Mouse (Mus musculus): ENCODE measurements around the gene Evi2b.

Gene Evi2b

DNA sequence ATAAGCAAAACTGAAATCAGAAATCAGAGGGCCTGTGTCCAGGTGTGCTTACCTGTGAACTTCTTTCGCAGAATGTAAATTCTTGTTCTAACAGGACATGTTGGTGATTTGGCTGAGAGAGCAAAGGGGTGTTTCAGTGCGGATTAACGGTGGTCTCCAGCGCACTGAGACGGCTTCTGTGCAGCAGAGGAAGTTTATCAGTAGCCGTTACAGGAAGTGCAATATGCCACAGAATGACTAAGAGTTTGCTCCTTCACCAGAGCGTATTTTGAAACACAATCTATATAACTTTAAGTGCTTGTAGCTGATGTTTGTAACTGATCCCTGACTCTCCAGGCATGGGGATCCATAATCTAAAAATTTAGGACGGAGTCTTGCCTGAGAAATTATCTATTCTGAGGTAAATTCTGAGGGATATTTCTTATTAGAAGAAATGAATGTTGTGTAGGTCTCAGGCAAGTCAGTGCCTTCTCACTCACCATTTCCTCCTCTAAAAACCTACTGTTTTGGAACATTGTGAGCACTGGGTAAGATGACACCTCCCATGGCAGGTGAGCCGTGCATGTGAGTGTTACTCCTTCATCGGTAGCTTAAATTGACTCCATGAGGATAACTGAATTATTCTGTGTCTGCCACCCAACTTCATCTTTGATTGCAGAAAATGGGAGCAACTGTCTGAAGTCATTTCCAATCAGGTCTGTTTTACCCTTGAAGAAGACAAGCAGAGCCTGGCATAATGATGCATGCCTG, at the start of gene Evi2b:
TSS of gene Evi2b (minus strand) at position 203 of the 750 bp plus-strand sequence.
- DNase-seq (ENCODE audit: low read depth, low spot score) = no peak

DNA sequence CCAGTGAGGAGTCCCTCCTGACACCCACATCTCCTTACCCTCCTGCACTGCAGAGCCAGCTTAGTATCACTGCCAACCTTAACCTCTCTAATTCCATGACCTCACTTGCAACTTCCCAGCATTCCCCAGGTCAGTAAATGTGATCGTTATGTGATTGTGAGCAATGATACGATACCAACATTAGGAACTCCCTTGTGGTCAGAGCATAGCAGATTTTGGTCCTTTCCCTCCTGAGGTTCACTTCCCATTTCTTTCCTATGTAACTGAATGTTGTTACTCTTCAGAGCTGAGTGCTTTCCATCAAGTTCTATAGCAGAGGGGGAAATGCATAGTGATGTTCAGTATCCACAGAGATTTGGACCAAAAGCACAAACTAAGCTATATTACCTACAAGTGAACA, 46.8 kb upstream of the Evi2b start:
- no peak for DNase-seq (ENCODE audit: low read depth, low spot score)

DNA sequence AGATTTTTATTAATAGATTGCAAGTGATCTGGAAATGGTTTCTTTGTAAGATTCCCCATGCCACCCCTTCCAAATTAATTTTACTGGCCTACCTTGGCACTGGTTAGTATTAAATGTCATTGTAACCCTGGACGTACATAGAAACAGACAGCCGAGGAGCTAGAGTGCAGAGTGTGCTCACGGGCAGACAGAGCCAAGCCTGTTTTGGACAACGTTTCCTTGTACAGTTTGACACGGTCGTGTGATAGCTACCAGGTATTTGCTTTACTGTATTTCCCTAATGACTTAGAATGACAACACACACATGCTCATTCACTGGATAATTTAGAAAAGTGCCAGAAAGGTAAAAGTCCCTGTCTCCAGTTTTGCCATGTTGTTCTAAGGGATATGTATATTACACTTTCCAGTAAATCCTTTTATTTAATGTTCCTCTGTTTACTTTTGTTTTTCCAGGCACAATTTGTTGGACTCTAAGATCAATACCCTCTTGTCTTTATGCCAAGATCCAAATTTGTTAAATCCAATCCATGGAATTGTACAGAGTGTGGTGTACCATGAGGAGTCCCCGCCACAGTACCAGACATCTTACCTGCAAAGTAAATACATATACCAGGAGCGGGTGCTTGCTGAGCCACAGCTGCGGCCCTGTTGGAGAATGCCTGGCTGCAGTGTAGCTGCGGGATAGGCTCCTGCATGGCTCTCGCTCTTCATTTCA, 44.8 kb upstream of the Evi2b start:
- no peak for DNase-seq (ENCODE audit: low read depth, low spot score)

DNA sequence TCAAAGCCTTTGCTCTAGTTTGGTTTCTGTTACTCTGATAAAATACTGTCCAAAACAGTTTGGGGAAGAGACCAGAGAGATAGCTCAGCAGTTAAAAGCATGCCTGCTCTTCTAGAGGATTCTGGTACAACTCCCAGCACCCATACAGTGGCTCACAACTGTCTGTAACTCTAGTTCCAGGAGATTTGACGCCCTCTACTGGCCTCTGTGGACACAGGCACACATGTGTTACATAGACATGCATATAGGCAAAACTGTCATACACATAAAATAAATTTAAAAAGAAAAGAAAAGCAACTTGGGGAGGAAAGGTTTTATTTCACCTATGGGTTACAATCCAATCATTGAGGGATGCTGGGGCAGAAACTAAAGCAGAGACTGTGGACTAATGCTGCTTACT, 43.4 kb upstream of the Evi2b start:
- DNase-seq (ENCODE audit: low read depth, low spot score) = no peak

DNA sequence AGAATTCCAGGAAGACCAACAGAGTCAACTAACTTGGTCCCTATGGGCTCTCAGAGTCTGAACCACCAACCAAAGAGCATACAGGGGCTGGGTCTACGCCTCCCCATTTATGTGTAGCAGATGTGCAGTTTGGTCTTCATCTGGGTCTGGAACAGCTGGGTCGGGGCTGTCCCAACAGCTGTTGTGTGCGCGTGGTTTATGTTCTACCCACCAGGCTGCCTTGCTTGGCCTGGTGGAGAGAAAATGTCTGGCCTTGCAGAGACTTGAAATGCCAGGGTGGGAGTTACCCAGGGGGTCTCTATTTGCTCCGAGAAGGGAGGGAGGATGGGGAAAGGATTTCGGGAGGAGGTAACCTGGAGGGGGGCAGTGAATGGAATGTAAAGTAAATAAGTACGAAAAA, 39.9 kb upstream of the Evi2b start:
- DNase-seq (ENCODE audit: low read depth, low spot score) = no peak

DNA sequence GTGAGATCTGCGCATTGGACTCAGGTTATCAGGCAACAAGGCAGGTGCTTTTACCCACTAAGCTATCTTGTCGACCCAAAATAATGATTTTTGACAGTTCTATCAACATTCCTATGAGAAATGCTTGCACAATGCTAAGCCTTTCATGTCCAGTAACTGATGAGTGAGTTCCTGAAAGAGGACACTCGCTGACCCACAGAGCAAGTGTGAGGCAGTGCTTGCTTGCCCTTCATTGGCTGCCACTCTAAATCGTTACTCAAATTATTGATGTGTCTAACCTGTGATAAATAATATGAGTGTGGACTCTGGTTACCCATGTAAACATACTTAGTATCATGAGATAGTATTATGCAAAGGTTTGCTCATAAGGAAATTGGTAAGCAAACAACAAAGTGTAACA, 37.0 kb upstream of the Evi2b start:
- DNase-seq (ENCODE audit: low read depth, low spot score) = no peak

DNA sequence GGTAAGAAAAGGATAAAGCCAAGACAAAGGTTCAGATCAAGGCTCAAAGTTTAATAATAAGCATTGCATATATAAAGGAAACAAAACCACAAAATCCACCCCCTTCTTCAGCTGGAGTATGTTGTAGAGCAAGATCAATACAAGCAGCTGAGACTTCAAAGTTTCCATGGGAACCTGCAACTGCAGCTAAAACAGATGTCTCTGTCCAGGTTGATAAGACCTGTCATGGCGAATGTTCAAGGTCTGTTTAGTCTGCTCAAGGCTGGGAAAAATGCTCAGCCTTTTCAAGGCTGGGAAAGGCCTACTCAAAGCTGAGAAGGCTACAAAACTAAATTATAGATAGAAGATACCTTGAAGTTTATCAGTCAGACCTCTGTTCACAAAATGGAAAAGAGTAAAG, 29.1 kb upstream of the Evi2b start:
- no peak for DNase-seq (ENCODE audit: low read depth, low spot score)

DNA sequence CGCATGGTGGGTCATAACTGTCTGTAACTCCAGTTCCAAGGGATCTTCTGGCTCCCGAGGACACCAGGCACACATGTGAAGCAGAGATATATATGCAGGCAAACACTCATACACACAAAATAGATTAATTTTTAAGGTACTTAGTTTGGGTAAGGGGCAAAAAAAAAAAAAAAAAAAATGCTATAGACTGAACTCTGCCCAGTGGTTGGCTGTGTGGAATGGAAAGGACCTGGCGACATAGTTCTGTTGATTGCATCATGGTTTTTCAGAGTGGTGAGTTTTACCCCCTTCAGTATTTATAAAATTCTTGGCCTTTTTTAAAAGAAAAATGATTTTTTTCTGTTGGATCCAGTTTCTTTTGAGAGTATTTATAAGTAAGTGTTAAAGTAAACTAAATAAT, 12.7 kb upstream of the Evi2b start:
- DNase-seq (ENCODE audit: low read depth, low spot score) = no peak

DNA sequence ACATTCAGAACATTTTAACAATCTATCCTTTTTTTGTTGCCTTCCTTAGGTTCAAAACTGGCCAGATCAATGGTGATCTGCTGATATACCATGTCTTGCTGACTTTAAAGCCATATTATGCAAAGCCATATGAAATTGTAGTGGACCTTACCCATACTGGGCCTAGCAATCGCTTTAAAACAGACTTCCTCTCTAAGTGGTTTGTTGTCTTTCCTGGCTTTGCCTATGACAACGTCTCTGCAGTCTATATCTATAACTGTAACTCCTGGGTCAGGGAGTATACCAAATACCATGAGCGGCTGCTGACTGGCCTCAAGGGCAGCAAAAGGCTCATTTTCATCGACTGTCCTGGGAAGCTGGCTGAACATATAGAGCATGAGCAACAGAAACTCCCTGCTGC, 12.0 kb upstream of the Evi2b start:
- DNase-seq (ENCODE audit: low read depth, low spot score) = no peak

DNA sequence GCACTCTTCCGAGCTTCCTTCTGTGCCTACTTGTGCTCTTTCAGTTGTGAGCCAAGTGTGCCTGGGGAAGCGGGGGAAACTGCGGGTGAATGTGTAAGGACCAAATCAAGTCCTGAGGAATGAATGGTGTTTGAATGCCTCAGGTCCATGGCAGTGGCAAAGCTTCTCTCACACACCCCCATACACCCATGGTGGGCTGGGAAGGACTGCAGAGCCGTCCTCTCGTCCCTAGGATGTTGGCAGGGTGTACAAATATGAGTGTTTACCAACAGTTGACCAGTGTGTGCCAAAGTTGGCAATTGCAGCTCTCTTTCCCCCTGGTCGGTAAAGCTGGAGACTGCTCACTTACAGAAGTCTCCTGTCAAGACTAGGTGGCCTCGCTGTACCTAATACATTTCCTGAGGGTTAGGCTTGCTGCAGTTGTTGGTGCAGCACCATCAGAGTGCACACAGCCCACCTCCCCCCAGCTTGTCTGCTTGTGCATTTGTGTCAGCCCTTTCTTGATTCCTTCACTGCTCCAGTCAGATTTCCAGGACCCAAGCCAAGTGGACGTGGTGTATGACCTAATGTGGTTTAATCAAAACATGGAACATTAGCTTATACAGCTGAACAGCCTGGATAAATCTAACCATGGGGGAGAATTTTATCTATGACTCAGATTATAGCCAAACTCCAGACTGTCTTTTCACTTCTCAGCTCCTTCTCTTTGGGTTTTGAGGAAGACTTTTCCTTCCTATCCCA, 10.6 kb upstream of the Evi2b start:
- DNase-seq (ENCODE audit: low read depth, low spot score) = no peak

DNA sequence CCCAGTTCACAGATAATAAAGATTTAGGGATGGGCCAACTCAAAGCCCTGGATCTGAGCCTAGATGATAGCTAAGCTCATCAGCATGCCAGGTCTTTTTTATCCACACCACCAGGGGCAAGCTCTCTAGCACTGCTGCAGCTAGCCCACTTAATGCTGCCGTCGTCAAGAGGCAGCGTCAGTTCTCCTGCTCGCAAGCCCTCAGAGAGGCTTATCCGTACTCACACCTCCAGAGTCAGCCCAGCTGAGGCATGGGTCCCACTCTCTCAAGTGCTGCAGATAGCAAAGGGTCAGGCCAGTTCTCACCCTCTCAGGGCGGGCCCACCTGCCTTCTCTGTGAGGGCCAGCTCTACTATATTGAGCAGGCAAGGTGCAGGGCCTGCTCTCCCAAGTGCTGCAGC, 9.7 kb upstream of the Evi2b start:
- no peak for DNase-seq (ENCODE audit: low read depth, low spot score)

DNA sequence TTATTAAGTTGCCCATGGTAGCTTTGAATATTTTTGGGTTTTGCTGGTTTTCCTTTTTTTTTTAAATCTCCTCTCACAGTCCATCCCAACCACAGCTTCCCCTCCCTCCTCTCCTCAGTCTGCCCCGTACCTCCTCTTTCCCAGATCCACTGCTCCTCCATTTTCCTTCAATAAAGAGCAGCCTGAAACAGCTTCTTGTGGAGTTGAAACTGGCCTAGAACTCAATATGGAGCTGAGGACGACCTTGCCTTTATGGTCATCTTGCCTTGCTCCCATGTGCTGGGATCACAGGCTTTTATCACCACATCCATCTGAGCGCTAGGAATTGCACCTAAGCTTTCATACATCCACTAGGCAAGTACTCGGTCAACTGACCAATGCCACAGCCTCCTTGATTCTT, 7.9 kb upstream of the Evi2b start:
- no peak for DNase-seq (ENCODE audit: low read depth, low spot score)

DNA sequence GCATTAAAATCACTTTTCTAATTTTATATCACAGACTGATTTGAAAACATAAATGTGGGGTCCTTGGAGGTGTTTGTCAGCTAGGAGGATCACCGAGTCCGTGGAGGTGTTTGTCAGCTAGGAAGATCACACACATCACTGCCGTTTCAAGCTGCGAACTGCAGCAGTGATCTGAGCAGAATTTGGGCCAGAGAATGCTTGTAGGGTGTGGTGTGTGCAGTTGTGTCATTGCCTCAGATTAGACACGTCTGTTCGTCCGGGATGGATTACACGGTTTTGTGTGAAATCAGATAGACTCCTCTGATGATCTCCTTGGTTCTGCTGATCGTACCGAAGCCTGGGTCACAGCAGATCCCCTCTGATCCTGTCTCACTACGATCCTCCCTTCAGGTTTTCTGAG, 7.2 kb upstream of the Evi2b start:
- DNase-seq (ENCODE audit: low read depth, low spot score) = no peak

DNA sequence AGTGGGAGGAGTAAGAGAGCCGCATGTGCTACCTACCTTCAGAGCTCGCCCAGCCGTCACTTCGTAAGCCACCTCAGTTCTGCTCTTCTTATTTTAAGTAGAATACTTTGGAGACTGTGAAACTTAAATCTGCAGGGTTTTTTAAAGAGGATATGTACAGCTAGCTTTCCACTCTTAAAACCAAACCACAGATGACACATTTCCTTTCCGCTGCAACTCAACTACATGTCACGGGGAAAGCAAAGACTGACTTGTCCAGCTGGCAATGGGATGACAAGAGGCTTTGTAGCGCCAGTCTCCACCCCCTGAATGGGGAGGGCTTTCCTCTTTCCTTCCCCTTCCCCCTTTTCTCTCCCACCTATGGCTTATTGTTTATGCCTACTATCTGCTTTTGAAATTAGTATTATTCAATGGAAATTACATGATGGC, 6.8 kb upstream of the Evi2b start, which contains the start of the genes Evi2 and Evi2a:
TSS of gene Evi2 (minus strand) at position 257 of the 429 bp plus-strand sequence.
TSS of gene Evi2a (minus strand) at position 277 of the 429 bp plus-strand sequence.
- no peak for DNase-seq (ENCODE audit: low read depth, low spot score)

DNA sequence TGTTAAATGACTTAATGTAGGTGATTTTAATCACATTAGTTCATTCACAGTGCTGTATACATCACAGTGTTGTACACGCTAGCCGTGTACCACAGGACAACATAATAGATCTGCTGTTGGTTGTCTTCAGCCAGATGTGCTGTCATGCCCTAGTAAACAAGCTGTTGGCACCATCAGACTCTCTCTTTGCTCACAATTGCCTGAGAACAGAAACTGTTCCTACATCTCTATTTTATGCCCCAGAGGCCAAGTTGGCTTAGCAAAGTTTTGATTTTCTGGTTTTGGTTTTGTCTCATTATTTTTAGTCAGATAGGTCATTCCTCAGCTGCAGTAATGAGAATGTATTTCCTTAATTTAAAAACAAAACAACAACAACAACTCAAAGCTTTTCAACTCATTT, 6.2 kb upstream of the Evi2b start:
- no peak for DNase-seq (ENCODE audit: low read depth, low spot score)

DNA sequence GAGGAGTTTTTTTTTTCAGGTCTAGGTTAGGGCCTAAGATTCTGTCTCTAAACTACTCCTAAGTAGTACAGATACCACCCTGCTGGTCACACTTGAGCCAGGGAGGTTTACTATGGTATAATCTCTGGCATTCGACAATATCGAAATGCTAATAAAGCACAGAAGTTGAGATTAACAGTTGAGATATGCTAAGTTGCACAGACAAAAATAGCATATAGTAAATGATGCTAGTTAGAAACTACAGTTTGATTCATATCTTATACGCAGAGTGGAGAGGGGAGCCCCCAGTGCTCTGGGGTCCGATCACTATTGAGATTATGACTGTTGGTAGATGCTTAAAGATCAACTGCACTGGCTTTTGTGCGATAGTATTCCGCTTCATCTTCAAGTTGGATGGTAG, 5.7 kb upstream of the Evi2b start:
- no peak for DNase-seq (ENCODE audit: low read depth, low spot score)

DNA sequence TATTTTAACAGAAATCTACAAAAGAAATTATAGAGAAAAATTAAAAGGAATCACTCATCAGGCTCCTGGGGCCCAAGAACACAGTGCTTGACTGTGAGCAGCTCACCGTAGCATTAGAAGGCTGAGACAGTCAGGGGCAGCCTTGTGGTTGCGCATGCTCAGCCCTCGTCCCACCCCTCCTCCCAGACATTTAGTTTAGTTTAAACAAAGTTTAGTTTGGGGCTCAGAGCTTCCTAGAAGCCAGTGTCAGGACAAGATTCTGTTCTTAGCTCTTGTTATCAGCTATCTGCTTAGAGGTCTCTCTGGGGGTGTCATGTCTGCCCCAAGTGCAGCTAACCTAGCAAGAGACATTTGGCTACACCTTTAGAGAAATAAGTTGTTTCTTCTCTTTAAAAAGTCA, 5.0 kb upstream of the Evi2b start:
- DNase-seq (ENCODE audit: low read depth, low spot score) = no peak

DNA sequence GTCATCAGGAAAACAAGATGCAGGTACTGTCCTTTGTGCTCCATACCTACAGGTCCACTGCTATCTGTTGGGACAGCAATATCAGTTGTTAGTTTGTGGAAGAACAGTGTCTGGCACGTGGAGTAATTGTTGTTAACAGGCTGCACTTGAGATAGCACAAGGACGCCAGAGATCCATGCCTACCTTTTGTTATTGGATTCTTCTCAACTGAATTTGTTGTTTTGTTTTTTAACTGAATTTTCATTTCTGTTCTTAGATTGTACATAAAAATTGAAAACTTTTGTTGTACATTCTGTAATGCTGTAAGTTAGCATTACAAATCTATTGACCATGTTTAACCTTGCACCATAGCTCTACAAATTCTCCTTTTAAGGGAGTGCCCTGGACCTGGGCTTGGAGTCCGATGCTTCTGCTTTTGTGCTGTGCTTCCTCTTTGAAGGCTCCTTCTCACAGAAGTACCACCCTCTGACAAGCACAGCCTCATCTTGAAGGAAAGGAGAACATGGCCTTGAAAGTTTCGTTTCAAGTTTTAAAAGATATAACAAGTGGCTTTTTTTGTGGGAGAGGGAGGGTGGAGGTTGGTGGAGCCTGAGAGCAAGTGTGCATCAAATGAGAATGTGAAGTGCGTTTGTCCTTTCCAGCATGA, 4.3 kb upstream of the Evi2b start:
- no peak for DNase-seq (ENCODE audit: low read depth, low spot score)

DNA sequence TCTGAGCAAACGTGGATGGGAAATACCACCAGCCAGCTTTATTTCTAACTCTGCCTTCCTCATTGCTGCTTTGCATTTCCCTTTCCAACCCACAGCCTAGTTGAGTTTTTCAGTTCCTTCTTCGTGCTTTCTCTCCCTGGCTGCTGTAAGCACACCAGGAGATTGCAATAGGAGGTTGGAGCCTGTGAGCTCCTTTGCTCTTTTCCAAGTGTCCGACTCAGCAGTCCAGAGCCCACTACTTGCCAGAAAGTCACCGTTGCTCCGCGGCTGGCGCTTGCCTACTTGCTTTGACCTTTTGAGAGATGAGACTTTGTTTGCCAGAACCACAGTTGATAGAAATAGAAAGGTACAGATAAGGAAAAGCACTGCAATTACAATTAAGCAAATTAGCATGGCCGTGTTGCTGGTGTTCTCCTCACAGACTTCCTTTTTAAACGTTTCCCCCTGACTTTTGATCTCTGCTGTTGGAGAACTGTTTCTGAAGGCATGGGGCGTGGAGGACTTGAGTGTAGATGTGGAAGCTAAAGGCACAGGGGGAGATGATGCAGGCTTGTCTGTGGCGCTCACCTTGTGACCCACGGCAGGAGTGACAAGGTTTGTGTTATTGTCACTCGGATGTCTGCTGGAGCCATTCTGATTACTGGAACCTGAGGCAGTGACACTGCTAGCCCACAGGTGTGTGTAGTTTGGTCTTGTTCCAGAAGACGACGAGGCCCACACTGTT, 3.6 kb upstream of the Evi2b start:
- DNase-seq (ENCODE audit: low read depth, low spot score) = no peak

DNA sequence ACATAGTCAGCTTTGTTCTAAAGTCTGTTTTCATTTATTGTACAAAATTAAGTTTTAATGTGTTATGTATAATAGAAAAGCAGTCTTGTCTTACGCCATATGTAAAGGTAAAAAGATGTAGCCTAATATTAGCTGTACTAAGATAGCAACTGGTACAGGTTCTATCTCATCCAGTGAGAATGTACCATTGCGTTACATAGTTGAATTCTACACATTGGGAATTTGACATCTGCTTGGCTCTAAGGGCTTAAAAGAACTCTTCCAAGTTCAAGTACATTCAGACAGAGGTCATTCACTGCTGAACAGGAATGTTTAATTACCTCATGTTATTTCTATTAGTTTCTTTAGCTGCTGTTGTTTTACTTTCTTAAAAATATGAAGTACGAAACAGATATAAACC, 3.0 kb upstream of the Evi2b start:
- no peak for DNase-seq (ENCODE audit: low read depth, low spot score)

DNA sequence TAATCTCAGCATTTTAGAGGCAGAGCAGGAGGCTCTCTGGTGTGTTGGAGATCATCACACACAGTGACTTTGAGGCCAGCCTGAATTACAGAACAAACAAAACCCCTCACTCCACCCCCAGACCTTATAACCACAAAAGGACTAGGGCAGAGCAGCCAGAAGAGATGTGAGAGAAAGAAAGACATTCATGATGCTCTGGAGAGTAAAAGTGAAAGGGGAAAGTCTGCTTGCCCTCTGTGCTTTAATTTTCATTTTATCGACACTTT, 681 bp upstream of the Evi2b start:
- no peak for DNase-seq (ENCODE audit: low read depth, low spot score)

DNA sequence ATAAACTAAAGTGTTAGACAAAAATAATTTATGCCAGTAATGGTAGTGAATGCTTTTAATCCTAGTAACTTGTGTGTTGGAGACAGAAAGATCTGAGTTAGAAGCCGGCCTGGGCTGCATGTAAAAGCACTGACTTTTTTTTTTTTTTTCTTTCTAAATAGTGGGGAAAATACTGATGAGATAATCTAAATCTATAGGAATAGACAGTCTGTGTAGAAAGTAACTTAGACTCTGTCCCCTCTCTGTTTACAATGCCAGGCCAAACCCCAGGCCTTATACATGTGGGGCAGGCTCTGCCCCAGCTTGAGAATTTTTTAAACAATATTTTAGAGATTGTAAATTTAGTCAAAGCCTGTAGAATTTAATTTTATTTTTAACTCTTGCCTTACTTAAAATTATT, 618 bp downstream of the Evi2b start:
- DNase-seq (ENCODE audit: low read depth, low spot score) = no peak

All from WW6 (cell line).